Mouse (Mus musculus) thymus, postnatal 0 days (tissue): ENCODE measurements around the gene Pgap2. TPM values are rescaled to one million over a fixed set of nuclear protein-coding genes. Genes with fewer than 3 reads are reported as not detected.

Experiments
- DNase-seq: peaks from one replicate; pipeline ENCODE4 v3.0.0-alpha.2; 2015; ENCODE audit warnings: low spot score
- polyA plus RNA-seq: library from polyadenylated mRNA; unstranded; fragments of >200 nt; fragmentation: Nextera tagmentation; extraction: Ambion mirVana; gene quantifications from 2 replicates; pipeline ENCODE4 v1.2.1, GENCODE M21; 2015

Pgap2 gene
- 54.3 and 59.6 TPM in 2 replicates for polyA plus RNA-seq

- DNase-seq: peak; percentile 97
Measured at GRCm38 (mm10) chr7:102209756-102210721, at the start of gene Pgap2, which contains the start of gene Nup98. Pgap2 (plus strand) TSS chr7:102210208. Nup98 (minus strand) TSS chr7:102210176.

- DNase-seq: peak; percentile 29
Measured at GRCm38 (mm10) chr7:102170300-102170699, 39.7 kb upstream of the Pgap2 start.

GRCm38 (mm10) chr7:102183849-102184248 lies 26.2 kb upstream of the Pgap2 start:
- no peak for DNase-seq

- DNase-seq: peak; percentile 25
Measured at GRCm38 (mm10) chr7:102192356-102192755, 17.7 kb upstream of the Pgap2 start.

- no peak for DNase-seq
Measured at GRCm38 (mm10) chr7:102200576-102200975, 9.4 kb upstream of the Pgap2 start.

- no peak for DNase-seq
Measured at GRCm38 (mm10) chr7:102200996-102201785, 8.8 kb upstream of the Pgap2 start.

- DNase-seq: no peak
Measured at GRCm38 (mm10) chr7:102204296-102204857, 5.6 kb upstream of the Pgap2 start.

- DNase-seq: no peak
Measured at GRCm38 (mm10) chr7:102205646-102206045, 4.4 kb upstream of the Pgap2 start.

GRCm38 (mm10) chr7:102208806-102209363 lies 1.1 kb upstream of the Pgap2 start:
- no peak for DNase-seq

GRCm38 (mm10) chr7:102211071-102211470 lies 1.1 kb downstream of the Pgap2 start:
- DNase-seq: no peak

- DNase-seq: no peak
Measured at GRCm38 (mm10) chr7:102221899-102222298, 11.9 kb downstream of the Pgap2 start.

GRCm38 (mm10) chr7:102222336-102222735 lies 12.3 kb downstream of the Pgap2 start:
- DNase-seq: peak; percentile 44

GRCm38 (mm10) chr7:102222830-102223556 lies 13.0 kb downstream of the Pgap2 start:
- DNase-seq: peak; percentile 75

GRCm38 (mm10) chr7:102223883-102224738 lies 14.1 kb downstream of the Pgap2 start:
- no peak for DNase-seq

- DNase-seq: no peak
Measured at GRCm38 (mm10) chr7:102226051-102226450, 16.0 kb downstream of the Pgap2 start.

GRCm38 (mm10) chr7:102228049-102228670 lies 18.2 kb downstream of the Pgap2 start:
- DNase-seq: no peak

GRCm38 (mm10) chr7:102229814-102230213 lies 19.8 kb downstream of the Pgap2 start:
- no peak for DNase-seq

- DNase-seq: no peak
Measured at GRCm38 (mm10) chr7:102233059-102233458, 23.1 kb downstream of the Pgap2 start.

GRCm38 (mm10) chr7:102238686-102239286 lies 28.8 kb downstream of the Pgap2 start:
- no peak for DNase-seq
